Mouse (Mus musculus): ENCODE results near the gene Utf1. TPM values are rescaled to one million over a fixed set of nuclear protein-coding genes. Genes with fewer than 3 reads are reported as not detected.

Gene Utf1
- 1.00 and 1.1 TPM in 2 replicates for polyA plus RNA-seq (2012)

GRCm38 (mm10) chr7:139943674-139944281 lies at the start of gene Utf1:
TSS of gene Utf1 (plus strand) at chr7:139943789.

GRCm38 (mm10) chr7:139894655-139895557 lies 48.7 kb upstream of the Utf1 start, which contains the start of gene Kndc1:
TSS of gene Kndc1 (plus strand) at chr7:139894696.

GRCm38 (mm10) chr7:139978278-139978892 lies 34.8 kb downstream of the Utf1 start, which contains the start of gene 6430531B16Rik:
TSS of gene 6430531B16Rik (minus strand) at chr7:139978755.

GRCm38 (mm10) chr7:139992406-139992805 lies 48.8 kb downstream of the Utf1 start, which contains the start of gene Adam8:
TSS of gene Adam8 (minus strand) at chr7:139992562.

Other genes with a start within 250 kb of the Utf1 start
- not detected in 2 replicates for gene Adgra1, start 109.6 kb upstream of the Utf1 start, polyA plus RNA-seq (2012)
- not detected in 2 replicates for gene Kndc1, start 49.1 kb upstream of the Utf1 start, polyA plus RNA-seq (2012)
- 0.28 and 0.29 TPM in 2 replicates for gene 6430531B16Rik, start 35.0 kb downstream of the Utf1 start, polyA plus RNA-seq (2012)
- 3.1 and 7.5 TPM in 2 replicates for gene Adam8, start 48.8 kb downstream of the Utf1 start, polyA plus RNA-seq (2012)
- 19.1 and 20.0 TPM in 2 replicates for gene Zfp511, start 92.6 kb downstream of the Utf1 start, polyA plus RNA-seq (2012)
- 8.3 and 8.4 TPM in 2 replicates for gene Tubgcp2, start 92.9 kb downstream of the Utf1 start, polyA plus RNA-seq (2012)
- not detected in 2 replicates for gene Msx3, start 105.3 kb downstream of the Utf1 start, polyA plus RNA-seq (2012)
- 0.05 and 0.50 TPM in 2 replicates for gene Caly, start 138.8 kb downstream of the Utf1 start, polyA plus RNA-seq (2012)
- gene Prap1, start 149.6 kb downstream of the Utf1 start, polyA plus RNA-seq (2012): not detected in 2 replicates
- gene Fuom, start 158.7 kb downstream of the Utf1 start, polyA plus RNA-seq (2012): 14.6 and 16.2 TPM in 2 replicates
- 6.8 and 8.3 TPM in 2 replicates for gene Paox, start 172.0 kb downstream of the Utf1 start, polyA plus RNA-seq (2012)
- gene Echs1, start 172.7 kb downstream of the Utf1 start, polyA plus RNA-seq (2012): 7.4 and 8.2 TPM in 2 replicates
- gene Mtg1, start 193.8 kb downstream of the Utf1 start, polyA plus RNA-seq (2012): 4.8 and 6.7 TPM in 2 replicates
- gene Sprn, start 211.1 kb downstream of the Utf1 start, polyA plus RNA-seq (2012): not detected in 2 replicates
- not detected in 2 replicates for gene Olfr522, start 221.0 kb downstream of the Utf1 start, polyA plus RNA-seq (2012)
- gene Olfr523, start 229.4 kb downstream of the Utf1 start, polyA plus RNA-seq (2012): not detected in 2 replicates